Mouse (Mus musculus) kidney, adult 11 months (tissue): Measurements from ENCODE around the gene Daam1.

Experiments used
- DNase-seq: peaks from one replicate; pipeline ENCODE4 v3.0.0; 2022

Gene Daam1

DNA sequence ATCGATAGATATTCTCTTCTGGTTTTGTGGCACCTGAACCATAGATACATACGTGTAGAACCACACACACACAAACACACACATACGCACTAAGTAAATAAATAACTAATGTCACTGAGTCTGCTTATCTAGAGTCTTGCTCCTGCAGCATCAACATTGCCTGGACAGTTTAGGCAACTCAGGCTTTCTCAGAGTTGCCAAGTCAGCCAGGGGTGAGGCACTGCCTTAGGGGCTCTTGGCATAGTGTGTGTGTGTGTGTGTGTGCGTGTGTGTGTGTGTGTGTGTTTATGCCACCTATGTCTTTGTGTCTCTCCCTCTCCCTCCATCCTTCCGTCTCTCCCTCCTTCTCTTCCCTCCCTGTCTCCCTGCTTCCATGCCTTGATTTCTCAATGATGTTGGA lies 110.4 kb downstream of the Daam1 start:
- no peak for DNase-seq

DNA sequence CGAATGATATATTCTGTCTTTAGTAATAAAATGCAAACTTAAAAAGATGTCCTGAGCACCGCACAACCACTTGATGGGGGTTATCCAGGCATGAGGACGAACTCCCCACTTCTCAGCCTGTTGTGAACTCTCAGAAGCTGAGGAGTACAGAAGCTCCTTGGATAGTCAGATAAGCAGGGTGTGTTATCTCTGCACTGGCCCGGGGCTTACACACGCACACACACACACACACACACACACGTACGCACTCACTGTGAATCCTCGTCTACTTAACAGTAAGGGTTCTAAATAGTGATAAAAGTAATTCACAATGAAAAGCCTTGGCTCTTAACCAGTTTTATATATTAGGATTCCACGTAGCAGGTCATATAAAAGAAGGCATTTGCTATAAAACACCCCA lies 112.2 kb downstream of the Daam1 start:
- no peak for DNase-seq

DNA sequence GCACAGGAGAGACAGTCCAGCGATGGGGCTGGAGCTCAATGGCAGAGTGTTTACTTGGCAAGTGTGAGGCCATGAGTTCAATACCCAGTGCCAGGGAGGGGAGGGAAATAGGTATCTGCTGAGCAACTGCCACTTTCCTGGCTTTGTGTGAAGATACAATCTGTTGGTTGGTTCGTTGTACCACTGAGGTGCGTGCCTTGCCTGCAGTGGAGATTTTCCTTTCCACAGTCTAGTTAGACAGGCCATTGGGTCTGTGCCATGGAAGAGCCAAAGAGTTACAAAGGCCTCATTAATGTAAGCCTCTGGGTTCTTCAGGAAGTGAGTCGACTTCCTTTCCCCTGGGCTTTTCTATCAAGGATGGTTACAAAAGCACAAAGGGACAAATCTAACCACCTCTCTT lies 112.8 kb downstream of the Daam1 start:
- DNase-seq: no peak

DNA sequence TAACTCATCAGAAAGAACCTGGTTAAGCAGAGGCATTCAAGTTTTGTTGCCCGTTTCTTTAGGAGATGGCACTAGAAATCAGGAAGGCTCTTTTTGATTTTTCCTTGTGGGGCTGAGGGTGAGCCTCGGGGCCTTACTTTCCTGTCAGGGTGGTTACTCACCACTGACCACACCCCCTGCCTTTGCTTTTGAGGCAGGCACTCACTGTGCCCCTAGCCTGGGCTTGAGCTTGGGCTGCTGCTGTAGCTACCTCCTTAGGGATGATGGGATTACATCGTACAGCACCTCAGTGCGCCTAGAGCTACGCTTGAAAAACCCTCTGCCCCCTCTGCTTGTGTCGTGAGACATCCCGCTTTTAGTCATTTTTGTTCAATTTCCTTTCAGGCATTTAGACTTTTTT lies 115.0 kb downstream of the Daam1 start:
- no peak for DNase-seq

DNA sequence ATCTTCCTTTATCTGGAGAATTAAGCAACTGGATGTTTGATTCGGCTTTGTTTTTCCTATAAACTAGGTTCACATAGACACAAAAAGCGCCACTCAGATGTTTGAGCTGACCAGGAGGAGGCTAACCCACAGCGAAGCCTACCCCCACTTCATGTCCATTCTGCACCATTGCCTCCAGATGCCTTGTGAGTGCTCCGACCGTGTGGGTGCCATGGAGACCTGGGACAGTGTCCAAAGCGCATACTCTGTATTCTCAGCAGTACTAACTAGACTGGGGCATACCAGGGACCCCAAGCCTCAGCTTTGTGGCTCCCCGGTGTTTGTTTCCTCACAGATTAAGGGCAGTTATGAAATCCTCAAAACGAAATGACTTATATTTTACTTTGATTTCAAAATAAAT lies 115.6 kb downstream of the Daam1 start:
- no peak for DNase-seq

DNA sequence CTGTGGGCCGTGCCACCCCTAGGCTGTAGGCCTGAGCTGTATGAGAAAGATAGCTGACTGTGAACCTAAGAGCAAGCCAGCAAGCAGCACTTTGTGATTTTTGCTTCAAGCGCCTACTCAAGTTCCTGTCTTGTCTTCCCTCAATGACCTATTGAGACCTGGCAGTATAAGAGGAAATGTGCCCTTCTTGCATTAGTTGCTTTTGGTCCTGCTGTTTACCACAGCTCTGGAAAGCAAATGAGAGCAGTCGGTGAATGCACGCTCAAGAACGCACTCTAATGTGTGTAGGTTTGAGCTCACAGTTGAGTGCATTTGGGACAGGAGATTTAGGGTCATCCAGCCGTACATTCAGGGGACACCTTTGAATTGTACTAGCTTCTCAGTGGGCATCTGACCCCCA lies 118.1 kb downstream of the Daam1 start:
- DNase-seq: no peak

DNA sequence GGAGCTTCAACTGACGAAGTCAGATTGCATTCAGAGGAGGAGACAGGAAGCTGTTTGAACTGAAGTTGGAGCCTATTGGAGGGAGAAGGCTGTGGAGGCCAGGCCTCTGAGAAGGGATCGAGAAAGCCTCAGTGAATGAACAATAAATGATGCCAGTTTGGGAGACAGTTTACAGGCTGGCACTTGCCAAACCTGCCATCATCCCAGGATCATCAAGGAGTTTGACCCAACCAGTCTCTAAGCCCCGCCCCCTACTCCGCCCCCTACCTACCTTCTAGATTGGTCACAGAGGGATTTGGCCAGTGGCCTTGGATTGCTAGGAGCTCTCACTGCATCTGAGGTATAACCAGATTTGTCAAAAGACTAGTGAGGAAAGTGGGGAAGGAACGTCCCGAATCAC lies 118.7 kb downstream of the Daam1 start:
- DNase-seq: no peak

DNA sequence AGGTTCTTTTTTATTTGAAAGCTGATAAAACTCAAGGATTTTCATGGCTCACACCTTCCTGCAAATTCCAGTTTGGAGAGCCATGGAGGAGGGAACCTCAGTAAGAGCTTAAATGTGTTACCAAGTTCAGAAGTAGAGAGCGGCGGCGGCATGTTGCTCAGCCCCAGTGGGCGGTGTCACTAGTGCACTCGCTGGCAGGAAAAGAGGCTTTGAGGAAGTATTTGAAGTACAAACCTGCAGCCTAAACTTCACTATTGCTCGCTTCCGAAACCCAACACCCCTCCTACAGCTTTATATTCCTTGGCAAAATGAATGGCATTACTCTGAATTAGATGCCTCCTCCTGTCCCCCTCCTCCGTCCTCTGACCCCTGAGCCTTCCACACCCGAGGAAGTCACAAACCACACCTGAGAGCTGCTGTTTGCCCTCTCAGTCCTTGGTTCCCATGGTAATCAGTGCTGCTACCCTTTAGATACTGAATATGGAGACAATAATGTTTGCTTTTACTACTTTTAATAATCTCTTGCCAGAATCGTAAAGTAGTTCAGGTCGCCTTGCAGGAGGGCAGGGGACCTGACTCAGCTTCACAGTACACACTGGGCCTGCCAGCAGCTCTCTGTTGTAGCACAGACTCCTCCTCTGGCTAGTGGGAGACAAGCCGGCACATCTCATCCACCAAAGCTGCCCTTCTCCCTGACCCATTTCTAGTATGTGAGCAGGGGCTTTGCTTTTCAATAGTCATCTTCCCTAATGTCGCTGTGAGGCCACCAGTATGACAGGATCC lies 119.4 kb downstream of the Daam1 start:
- DNase-seq: no peak

DNA sequence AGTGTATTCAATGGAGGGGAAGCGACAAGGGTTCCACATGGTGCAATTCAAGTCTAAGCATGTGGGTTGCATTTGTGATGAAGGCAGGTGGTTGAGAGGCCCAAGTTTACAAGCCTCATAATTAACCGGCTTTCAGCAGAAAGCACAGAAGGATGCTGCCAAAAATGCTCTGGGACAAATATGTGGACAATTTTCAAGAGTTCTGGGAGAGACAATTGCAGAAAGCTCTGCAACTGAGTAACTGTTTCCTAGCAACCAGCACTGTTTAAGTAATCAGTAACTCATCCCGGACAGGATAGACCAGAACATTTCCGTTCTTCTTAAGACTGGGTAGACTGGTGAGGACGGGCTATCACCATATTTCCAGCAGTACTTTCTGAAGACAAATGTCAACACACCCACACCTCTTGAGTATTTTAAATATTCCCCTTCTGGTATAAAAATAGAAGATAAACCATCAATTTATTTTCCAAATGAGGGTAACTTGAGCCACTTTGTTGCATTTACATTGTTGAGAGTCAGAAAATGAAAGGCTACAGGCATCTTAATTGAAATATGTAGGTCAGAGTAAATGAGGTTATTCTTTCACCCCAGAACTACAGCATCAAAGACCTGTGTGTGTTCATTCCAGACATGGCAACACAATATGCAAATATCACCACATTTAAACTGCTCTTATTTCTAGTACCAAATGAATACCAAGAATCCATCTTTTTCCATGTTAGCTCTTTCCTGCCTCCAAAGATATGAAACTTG lies 123.5 kb downstream of the Daam1 start:
- DNase-seq: peak; percentile 37

DNA sequence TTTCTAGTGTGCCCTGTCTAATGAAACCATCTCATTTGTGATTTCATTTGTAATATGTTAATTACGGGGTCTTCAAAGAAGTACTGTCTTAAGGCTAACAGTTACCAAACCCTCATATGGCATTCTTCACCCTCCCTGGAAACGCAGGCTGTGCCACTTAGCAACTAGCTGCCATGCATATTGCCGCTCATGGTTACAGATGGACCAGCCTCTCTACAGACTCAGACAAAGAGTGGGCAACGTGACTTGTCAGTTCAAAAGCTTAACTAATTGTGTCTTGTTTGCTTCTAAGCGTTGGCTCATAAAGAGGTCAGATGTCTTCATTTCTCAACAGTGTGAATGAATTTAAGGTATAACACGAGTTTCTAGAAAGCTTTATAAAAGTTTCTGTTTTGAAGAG lies 126.1 kb downstream of the Daam1 start:
- DNase-seq: no peak

DNA sequence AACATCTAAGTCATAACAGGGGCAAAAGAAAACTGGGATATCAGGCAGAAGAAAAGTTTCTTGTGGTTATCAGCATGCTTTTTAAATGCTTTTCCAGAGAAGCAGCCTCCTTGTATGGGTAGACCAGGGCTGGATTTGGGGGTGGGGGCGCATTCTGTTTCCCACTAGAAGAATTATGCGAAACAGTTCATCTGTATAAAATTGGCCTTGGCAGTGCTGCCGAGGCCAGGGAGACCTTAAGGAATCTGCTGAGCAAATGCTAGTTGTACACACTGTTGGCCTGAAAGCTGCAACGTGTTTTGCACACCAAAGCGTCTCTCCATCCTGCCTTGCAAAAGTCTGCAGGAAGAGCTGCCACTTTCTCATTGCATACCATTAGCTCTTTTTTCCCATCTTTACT lies 126.6 kb downstream of the Daam1 start:
- no peak for DNase-seq

DNA sequence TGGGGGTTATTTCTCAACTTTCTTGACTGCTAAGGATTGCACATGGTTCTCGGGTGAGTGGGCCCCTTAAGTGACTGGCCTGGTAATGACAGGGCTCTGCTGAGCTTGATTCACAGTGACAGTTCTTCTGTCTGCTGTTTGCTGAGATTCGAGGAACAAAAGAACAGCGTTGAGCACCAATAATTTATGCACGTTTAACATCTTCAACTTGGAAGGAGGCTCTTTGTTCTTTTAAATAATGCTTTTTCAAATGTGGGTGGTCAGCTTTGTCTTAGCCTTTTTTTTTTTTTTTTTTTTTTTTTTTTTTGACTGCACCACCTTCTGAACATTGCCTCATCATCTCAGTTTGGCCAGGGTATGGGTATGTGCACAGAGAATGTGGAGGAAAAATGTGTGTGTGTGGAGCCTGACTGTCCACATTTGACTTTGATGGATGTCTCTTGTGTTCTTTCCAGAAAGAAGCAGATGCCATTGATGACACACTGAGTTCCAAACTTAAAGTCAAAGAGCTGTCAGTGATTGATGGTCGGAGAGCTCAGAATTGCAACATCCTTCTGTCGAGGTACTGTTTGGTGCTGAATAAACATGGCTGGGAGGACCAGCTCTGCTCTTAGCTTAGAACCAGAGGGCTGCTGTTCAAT lies 128.6 kb downstream of the Daam1 start:
- DNase-seq: no peak

DNA sequence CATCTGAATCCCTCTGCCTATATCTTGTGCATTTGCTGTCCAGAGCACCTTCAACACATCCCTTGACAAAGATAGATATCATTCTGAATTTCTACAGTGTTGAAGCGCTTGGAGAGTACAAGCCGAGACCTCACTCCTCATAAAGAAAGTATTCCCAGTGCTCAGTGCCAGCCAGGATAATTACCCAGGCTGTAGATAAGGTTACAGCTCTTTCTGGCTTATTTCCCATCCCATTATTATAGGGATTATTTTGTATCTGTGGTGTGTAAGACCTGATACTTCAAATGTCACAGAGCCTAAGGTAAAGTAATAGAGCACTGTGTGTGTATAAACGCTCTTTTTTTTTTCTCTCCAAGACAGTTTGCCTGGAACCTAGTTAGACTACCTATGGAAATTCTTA lies 130.8 kb downstream of the Daam1 start:
- DNase-seq: no peak

DNA sequence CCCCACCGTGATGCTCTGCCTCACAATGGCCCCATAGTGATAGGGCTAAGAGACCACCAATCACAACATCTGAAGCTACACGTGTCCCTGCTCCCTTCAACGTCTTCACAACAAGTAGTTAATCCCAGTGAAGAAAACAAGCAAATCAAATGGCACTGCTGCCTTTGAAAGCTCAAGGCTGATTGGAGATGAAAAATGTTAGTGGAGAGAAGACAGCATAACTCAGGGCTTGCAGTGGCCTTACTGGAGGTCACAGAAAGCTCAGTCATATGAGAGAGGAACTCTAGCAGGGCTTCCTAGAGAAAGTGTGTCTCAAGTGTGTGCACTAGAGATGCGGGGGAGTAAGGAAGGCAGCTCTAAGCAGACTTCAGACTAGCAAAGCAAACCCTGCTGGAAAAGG lies 131.7 kb downstream of the Daam1 start:
- no peak for DNase-seq

DNA sequence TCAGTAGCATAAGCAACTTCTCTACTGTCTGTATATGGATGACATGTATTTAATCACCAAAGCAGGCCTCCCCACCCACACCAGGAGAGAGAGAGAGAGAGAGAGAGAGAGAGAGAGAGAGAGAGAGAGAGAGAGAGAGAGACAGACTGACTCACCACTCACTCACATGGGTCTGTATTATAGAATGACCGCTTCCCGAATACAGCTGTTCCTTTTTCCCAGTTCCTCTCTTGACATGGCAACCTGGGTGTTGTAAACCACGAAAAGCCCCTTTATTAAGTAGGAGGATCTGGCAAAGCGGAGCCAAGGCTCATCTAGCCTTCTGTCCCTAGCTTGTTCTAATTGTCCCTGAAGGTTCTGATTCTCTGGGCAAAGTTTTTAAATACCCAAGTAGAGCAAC lies 137.7 kb downstream of the Daam1 start:
- DNase-seq: no peak

DNA sequence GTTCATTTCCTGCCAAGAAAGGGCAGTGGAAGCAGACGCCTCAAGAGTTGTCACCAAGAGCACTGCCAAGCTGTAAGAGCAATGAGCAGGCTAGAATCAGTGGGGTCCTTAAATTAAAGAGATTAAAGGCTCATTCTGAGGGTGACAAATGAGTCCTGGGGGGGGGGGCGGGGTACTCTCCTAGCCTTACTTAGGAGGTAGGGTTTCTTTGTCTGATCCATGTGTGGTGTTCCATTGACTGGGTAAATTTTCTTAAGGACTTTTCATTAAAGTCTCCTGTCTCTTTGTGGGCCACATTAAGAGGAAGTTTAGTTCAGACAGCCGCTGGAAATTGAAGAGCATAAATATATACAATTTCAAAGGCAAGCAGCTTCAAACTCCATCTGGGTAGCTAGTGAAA lies 138.1 kb downstream of the Daam1 start:
- DNase-seq: no peak

DNA sequence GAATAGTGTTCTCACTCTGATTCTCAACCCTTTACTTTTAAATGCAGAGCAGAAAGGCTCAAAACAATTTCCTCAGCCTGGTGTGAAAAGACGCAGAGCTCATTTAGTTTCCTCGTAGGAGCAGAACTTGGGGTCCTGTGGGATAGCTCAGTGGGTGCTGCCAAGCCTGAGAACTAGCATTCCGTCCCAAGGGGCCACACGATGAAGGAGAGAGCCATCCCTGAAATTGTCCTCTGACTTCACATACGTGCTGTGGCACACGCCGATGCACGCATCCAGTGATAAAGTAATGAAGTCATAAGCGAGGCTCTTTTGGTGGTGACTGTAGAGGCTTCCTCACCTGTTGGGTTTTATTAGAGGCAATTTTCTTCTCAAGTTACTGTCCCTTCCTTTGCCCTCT lies 138.6 kb downstream of the Daam1 start:
- no peak for DNase-seq

DNA sequence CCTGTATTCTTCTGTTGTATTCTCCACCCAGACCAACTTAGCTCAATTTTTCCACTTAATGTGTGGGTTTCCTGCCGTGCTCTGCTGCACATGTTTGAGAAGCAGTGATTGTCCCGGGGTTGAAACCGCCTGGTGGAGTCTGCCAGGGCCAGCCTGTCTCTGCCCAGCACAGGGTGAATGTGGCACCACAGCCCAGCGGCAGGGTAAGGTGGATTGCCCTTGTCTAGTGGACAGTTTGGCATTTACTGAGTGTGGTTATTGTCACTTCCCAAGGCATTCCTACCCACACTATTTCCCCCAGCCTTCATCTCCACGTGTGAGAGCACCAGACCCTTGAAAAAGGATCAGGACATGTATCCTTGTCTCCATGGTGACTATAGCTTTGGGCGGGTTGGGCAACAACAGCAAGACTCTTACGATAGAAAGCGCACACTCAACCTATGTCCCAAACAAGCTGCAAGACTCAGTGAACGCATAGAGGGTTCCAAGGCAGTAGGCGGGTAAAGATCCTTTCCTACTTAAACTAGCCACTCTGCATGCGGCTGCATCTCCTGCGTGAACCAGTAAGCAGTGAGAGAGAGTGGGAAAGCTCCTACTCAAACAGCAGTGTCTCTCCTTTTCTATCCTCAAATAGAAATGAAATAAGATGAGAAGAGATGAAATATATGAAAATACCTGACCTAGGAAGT lies 139.2 kb downstream of the Daam1 start:
- DNase-seq: no peak

DNA sequence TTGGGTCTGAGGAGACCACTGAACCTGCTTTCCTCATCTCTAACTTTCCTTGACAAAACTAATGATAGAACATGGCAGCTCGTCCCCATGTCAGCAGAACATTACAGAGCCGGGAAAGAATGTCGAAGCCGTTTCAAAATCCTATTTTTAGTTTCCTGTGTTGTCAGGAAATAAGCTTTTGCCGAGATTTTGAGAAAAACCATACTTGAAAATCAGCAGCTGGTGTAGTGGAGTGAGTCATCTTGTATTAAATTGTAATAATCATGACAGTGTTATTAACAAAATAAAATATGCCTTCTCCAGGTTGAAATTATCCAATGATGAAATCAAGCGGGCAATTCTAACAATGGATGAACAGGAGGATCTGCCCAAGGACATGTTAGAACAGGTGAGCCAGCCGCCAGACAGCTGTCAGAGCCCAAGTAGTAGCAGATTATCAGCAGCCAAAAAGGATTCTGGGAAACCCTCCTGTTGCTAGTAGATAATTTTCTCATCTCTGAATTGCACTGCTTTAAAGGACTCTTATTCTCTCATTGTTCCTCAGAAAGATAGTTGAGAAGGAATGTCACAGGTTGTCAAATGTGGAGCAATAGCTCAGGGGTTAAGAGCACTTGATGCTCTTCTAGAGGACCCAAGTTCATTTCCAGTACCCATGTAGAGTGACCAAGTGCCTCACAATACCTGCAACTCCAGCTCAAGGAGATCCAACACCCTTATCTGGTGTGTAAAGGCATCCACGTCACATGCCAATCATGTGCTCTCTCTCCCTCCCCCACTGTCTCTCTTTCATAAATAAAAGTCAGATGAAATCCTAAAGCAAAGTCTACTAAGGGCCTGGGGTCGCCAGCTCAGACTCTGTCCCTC lies 140.1 kb downstream of the Daam1 start:
- no peak for DNase-seq

DNA sequence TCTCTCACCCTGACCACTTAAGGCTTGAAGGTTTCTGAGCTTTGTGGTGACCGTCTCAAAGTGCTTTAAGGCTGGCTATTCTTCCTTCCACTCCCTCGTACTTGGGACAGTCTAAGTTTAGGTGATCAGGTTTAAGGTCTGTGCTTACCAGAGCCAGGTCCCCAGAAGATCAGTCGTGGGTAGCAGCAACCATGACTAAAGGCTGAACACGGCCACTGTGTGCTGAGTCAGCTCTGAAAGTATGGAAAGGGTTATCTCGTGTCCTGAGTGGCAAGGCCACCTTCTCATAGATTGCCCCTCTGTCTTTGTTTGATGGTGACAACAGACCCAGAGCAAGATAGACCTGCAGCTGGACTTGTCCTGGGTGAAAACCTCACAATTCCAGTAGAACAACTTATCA lies 141.2 kb downstream of the Daam1 start:
- no peak for DNase-seq

DNA sequence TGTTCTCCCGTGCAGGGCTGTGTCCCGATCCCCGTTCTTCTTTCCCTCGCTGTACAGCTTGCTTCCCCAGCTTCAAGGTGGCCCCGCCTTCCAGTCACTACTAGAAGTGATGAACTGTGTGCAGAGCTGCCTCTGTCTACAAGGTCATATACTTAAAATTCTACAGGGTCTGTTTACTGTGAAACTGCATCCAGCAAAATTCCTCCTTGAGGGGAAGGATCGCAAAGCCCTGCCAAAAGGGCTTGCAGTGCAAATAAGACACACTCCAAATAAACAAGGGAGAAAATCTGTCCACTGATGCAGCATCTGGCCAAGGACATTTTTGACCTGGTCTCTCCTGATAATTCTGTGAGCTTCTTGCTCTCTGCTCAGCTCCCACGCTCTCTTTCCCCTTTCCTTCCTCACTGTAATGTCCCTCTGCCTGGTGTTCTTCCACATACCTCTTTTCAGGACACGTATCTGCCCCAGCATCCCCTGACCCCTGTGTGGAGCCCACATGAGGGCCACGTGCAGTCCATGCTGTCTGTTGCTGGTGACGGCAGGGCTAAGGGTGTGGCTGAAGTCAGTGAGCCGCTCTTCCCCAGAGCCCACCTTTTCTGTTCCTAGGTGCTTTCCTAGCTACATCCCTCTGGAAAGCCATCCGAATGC lies 141.9 kb downstream of the Daam1 start:
- peak; percentile 57 for DNase-seq

DNA sequence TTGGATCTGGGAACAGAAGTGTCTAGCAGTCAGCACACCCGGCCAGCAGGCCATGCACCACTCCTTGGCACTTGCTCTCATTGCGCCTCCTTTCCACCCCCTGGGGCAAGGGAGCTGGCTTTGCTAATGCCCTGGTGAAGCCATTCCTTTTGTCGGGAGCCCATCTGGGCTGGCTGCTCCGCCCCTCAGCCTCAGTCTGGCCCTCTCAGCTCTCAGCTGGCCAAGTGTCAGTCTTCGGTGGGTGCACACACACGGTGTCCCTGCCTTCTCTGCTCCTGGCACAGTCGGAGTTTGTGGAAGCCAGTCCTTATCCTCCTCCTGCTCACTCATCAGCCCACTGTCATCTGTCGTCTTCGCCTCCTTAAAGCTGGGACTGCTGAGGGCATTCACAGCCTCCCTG lies 142.7 kb downstream of the Daam1 start:
- DNase-seq: no peak
